Mouse (Mus musculus) WW6 (cell line): Measurements from ENCODE around the gene Lpar1.

Source experiments
- DNase-seq: peaks from one replicate; pipeline ENCODE4 v3.0.0-alpha.2; 2013; ENCODE audit warnings: low read depth, low spot score

Gene Lpar1

DNA sequence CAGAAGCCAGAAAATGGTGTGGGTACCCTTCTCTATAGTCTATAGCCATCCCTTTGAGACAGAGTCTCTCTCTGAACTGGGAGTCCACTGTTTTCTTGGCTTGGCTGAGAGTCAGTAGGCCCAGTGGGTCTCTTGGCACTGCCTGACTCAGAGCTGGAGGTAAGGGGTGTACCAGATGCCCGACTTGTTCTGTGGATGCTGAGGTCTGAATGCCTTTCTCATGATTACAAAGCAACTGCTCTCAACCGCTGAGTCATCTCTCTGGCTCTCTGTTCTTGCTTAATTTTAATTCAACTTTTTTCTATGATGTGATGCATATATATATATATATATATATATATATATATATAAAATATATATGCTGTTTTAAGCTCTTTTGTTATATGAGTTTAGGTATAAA is 91.1 kb downstream of the Lpar1 start:
- DNase-seq: no peak

DNA sequence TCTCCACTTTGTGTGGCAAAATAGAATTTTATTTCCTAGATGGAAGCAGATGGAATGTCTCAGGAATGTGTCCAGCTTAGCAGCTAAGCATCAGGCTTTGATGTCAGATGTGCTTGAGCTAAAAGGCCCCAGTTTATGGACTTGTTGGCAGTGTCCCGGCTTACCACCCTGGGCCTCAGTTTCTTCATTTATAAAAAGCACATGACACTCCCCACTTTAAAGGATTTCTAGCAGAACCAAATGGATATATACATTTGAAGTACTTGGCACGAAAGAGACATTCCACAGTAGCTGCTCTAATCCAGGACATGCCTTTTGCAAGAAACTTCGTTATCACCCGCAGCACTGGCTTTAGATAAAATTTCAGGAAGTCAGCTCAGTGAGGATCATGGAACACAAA is 100.4 kb downstream of the Lpar1 start:
- DNase-seq: no peak

DNA sequence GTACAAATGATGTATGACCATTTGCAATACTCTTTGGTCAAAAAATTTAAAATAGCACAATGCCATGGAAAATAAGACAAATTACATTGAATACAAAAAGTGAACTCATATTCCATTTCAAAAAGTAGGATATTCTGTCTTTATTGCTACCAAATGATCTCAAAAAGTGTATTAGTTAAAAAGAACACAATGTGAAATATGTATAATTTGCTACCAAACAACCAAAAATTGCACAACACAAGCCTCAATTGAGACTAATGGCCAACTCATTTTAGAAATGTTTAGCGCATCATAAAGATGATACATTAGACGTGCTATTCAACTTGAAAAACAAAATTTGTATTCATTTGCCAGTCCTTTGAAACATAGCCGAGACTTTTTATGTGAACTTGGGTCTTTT is 104.9 kb downstream of the Lpar1 start:
- no peak for DNase-seq

DNA sequence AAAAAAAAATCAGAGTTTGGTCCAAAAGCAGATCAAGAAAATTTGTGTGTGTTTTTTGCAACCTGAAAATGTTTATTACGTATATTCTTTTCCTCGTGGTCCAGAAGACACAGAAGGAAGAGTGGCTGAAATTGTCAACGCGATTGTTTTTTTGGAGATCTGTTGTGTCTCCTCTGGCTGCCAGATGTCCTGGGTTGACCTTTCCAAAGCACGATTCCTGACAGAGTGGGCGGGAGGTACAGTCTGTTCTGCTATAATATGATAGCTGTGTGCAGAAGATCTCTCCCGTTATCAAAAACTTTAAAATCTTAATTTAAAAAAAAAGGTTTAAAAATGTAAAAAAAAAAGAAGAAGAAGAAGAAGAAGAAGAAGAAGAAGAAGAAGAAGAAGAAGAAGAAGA is 105.9 kb downstream of the Lpar1 start:
- DNase-seq: no peak

DNA sequence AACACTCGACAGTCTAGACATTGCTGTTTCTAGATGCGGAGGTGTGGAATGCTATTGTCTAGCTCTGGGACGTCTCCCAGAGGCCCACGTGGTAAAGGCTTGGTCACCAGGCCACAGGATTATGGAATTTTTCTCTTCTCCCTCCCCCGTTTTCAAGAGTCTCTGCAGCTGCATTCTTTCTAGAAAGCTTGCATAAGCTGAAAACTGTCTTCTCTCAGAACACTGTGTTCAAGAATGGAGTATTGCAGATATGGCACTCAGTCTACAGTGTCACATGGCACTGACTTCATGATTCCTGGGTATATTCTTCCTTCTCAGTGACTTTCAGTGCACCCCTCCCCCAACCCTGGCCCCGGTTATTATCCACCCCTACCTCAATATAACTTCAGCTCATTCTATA is 107.9 kb downstream of the Lpar1 start:
- no peak for DNase-seq

DNA sequence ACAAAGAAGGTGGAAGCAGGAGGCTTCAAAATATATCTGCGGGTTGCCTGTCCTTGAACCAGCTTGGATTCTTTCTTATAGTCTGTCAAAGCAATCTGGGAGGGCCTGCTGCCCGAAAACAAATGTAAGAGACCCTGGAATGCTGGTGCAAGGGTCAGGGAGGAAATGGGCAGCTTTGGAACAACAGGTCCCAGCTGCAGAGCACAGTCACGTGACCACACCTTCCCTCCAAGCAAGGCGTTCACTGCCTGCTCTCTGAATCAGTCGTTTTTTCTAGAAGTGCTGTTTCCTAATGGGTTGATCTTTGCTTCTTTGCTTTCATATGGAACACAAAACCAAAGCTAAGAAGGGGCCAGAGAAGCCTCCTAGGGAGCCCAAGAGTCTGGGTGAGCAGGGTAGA is 111.4 kb downstream of the Lpar1 start:
- DNase-seq: no peak

DNA sequence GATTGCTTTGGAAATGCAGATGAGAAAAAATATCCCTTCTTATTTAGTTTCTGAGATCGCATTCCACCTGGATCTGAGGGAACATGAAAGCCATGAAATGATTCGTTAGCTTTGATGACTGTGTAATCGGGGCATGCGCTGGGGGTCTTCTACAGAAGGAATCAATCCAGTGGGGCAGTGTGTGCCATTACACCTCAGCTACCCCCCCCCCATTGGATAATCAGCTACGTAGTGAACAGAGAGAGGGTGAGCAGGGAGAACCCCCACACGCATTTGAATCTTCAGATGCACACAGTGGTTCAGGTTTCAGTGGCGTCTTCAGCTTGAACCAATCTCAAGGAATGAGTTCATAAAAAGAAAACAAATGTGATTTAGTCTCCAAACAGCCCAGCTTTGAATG is 115.0 kb downstream of the Lpar1 start:
- no peak for DNase-seq

DNA sequence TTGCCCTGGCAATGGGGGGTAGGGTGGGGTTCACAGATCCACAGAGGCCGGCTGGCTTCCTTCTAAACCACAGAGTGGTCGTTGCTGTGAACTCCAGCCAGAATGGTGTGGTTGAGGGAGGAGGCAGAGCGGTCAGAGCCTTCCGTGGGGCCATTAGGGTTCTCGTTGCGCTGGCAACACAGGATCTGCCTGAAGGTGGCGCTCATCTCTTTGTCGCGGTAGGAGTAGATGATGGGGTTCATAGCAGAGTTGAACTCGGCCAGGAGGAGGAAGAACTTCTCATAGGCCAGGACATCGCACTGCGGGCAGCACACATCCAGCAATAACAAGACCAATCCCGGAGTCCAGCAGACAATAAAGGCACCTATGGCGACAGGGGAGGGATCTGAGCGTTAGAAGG is 116.4 kb downstream of the Lpar1 start:
- peak; percentile 36 for DNase-seq

DNA sequence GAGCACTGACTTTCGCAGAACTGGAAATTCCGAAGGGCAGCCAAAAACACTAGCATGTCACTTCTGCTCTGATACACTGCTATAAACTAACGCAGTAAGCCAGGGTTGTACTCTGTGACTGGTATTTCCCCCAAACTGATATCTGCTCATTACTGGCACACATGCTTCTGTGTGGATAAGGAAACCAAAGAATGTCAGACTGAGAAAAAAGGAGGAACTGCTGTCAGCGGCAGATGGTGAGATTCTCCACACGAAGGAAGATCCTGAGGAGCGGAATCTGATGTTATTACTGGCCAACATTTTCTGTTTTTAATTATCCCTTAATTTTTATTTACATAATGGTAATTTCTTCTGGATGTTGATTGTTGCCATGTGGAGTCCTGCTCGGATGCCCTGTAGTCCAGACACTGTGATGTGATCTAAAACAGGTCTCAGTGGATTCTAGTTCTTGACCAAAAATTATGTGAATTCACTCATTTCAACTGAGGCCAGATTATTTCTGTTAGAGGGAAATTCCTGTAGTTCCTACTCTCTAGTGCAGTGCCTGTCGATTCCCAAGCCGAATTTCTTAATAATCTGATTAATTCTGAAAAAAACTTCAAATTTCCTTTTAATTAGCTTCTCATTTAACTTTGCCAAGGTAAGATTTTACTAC is 130.3 kb downstream of the Lpar1 start:
- no peak for DNase-seq

DNA sequence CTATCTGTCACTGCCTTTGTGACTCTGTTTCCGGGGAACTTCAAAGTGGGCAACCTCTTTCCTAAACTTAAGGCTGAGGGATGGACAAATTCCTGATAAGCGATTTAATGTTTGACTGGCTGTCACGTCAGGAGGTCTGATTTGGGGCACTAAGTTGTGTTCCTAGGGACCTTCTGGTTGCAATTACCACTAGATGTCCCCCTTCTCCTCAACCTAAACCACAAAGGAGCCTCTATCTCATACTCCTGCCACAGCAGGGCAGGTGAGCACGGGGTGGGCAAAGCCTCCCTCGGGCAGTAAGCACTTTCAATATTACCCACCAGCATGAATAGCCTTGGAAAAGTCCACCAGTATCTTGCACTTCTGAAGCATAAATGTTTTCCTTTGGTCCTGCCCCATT is 134.5 kb downstream of the Lpar1 start:
- DNase-seq: no peak

DNA sequence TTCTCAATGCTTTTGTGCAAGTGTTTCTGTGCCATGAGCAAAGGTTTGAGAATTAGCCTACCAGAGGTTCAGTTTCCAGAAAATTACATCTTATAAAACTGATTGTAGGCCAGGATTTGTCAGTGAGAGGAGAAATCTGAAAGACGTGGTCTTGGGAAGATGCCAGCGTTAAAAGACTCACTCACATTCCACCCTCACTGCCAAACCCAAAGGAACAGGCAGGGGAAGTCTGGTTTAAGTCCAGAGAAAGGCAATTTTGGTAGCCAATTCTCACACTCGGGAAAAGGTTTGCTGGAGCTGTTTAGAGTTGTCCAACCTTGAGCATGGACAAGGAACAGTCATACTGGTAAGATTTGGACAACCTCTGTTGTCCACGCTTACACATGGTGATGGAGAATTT is 136.4 kb downstream of the Lpar1 start:
- DNase-seq: no peak

DNA sequence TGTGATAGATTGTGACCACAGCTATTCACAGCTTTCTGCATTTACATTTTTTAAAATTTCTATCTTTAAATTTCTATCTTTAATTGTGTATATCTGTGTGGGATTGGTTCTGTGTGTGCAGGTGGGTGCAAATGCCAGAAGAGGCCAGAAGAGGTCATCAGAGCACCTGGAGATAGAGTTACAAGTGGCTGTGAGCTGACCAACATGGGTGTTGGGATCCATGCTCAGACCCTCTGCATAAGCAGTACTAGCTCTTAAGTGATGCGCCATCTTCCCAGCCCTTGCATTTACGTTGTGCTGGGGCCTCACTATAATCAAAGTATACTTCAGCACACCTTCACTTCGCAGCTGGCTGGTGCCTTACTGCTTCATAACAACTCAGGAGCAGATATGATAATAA is 138.2 kb downstream of the Lpar1 start:
- DNase-seq: no peak

DNA sequence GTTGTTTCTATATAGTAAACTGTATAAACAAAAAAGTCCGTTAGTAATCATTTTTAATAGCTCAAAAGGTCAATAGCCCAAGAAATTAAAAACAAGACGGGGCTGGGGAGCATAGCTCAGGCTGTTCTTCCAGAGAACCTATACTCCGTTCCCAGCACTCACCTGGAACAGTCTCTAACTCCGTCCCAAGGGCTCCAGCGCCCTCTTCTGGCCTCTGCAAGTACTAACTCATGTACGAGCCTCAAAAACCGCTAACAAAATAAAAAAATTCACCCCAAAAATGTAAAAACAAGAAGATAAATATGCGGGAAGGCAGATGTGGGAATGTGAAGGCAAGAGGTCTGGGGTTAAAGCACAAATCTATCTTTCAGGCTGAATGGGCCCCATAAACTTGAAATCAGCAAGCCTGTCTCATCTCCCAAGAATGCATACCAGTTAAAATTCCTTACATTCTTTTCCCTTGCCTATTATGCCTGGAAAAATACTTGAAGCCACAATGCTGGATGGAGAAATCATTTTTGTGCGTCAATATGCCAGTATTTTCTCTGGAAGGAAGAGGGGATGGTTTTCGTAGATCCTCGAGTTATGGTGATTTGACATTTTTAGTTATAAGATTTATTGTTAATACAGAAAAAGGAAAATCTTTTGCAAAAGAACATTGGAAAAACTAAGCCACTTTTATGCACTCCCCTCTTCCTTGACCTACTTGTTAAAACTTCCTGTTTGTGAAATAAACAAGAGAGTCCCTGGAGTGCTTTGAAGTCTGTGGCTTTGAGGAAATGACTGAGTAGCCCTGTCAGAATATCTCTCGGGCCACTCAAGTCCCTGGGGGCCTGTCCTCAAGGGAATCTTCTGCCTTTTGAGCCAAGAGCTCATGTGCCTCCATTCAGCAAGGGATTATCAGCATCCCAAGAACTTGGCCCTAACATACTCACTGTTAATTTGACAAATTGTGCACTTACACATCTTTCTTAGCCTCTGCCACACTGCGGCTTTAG is 140.2 kb downstream of the Lpar1 start:
- no peak for DNase-seq

DNA sequence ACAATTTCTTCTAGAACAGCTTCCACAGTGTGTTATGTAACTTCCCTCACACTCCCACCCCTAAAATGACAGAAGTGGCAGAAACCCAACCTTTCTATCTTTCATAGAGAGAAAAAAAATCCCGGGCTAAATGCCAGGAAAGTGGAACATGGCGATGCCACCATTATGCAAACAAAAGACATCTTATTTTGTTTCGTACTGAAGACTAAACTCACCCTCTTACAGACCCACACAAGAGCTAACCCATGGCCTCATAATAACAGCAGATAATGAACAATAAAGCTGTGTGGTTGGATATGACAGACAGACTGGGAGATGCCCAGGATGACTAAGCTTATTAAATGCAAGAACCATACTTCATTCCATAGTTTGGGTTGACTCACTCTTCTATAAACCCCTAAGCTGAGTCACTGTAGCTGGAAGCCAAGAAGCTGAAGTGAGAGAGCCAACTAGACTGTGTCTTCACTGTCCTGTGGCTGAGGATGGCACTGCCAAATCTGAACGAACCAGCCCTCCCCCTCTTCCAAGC is 151.7 kb downstream of the Lpar1 start:
- no peak for DNase-seq

DNA sequence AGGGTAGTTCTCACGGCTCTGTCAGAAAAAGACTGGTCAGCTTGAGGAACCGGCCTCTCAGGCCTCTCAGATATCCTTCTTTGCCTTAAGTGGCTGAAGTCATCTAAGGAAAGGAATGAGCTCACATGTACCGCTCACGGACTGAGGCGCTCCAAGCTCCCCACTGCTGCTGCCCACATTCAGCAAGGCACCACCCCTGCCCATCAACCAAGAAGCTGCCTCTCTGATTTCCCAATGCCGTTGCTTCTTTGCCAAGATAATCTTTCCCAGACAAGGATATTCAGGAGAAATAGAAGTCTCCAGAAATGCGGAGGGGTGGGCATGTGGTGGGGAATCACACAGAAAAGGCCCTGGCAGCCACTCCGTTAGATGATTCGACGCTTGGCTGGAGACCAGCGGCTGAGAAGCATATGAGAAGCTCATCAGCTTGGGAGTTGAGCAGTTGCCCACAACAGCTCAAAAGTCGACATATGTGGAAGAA is 152.8 kb downstream of the Lpar1 start:
- DNase-seq: no peak
